Mouse (Mus musculus): ENCODE measurements around the gene Cyld. TPM values are rescaled to one million over a fixed set of nuclear protein-coding genes. Genes with fewer than 3 reads are reported as not detected.

Gene Cyld
- polyA plus RNA-seq, 1 experiment from 2014 or later = 13.2 TPM

GRCm38 (mm10) chr8:88692866-88693265 lies 4.0 kb upstream of the Cyld start:
- DNase-seq (ENCODE audit: low spot score) = no peak
- WGBS = 87% methylated on average over 6 of the region's 6 CpGs
- Histone ChIP-seq H3K4me3 (ENCODE audit: low read depth, low read length) (no peak overlapping the region), H3K27ac (ENCODE audit: low read depth, low read length) (no peak overlapping the region), H3K9me3 (ENCODE audit: control insufficient read depth, low read length) (no peaks in the 10 kb centered on the region), H3K36me3 (ENCODE audit: control insufficient read depth, insufficient read depth, low read length) (no peaks in the 10 kb centered on the region), H3K9ac (ENCODE audit: low read length) (no peak overlapping the region), H3K27me3 (ENCODE audit: control insufficient read depth, insufficient read depth, low read length) (no peaks in the 10 kb centered on the region), H3K4me2 (ENCODE audit: low read depth, low read length, severe bottlenecking) (no peak overlapping the region), H3K4me1 (replicated peaks; ENCODE audit: control insufficient read depth, insufficient read depth, low read length) (no peaks in the 10 kb centered on the region)
- no peak for ATAC-seq (replicated peaks; ENCODE audit: low FRiP score)

DNA sequence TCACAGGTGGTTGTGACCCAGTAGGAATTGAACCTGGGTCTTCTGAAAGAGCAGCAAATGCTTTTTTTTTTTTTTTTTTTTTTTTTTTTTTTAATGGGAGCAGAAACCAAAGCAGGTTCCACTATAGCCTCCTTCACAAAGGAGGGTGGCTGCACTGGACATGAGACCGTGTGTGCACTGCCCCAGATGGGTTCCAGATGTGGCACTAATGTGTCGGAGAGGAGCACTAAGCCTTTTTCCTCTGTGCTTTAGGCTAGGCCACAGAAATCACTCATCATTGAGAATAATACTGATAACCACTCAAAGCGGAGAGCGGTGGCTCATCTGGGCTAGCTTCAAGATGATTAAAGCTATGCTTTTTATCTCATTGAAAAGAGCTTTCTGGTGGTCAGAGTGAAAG lies 3.5 kb upstream of the Cyld start:
- no peaks in the 10 kb centered on the region for H3K4me1 ChIP-seq (replicated peaks; ENCODE audit: control insufficient read depth, insufficient read depth, low read length)
- H3K4me2 ChIP-seq (ENCODE audit: low read depth, low read length, severe bottlenecking) = no peak overlapping the region
- no peak overlapping the region for H3K27ac ChIP-seq (ENCODE audit: low read depth, low read length)
- no peak overlapping the region for H3K9ac ChIP-seq (ENCODE audit: low read length)
- ATAC-seq (replicated peaks; ENCODE audit: low FRiP score) = no peak
- no peaks in the 10 kb centered on the region for H3K9me3 ChIP-seq (ENCODE audit: control insufficient read depth, low read length)
- H3K4me3 ChIP-seq (ENCODE audit: low read depth, low read length) = no peak overlapping the region
- no peaks in the 10 kb centered on the region for H3K36me3 ChIP-seq (ENCODE audit: control insufficient read depth, insufficient read depth, low read length)
- H3K27me3 ChIP-seq (ENCODE audit: control insufficient read depth, insufficient read depth, low read length) = no peaks in the 10 kb centered on the region
- no peak for DNase-seq (ENCODE audit: low spot score)
- 81% methylated on average over 4 of the region's 4 CpGs for WGBS

DNA sequence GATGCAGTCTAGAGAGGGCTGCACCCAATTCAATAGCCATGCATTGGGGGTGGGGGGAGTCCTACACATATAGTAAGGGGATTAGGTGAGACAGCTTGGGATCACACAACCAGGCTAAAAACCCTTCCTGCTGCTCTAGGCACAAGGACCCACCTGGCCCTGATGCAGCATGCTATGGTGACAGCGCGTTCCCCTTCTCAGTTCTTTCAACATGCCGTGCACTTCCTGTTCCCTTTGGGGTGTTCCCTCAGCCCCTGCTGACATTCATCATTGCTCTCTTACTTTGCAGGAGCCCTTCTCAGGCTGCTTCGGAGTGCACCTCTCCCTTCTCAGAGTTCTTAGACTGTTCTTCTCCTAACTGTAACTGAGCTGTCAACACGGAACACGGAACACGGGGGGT lies 2.5 kb upstream of the Cyld start:
- Histone ChIP-seq H3K4me2 (ENCODE audit: low read depth, low read length, severe bottlenecking) (no peak overlapping the region), H3K27ac (ENCODE audit: low read depth, low read length) (no peak overlapping the region), H3K27me3 (ENCODE audit: control insufficient read depth, insufficient read depth, low read length) (no peaks in the 10 kb centered on the region), H3K9ac (ENCODE audit: low read length) (no peak overlapping the region), H3K4me1 (replicated peaks; ENCODE audit: control insufficient read depth, insufficient read depth, low read length) (no peaks in the 10 kb centered on the region), H3K9me3 (ENCODE audit: control insufficient read depth, low read length) (no peaks in the 10 kb centered on the region), H3K4me3 (ENCODE audit: low read depth, low read length) (no peak overlapping the region), H3K36me3 (ENCODE audit: control insufficient read depth, insufficient read depth, low read length) (no peaks in the 10 kb centered on the region)
- no peak for DNase-seq (ENCODE audit: low spot score)
- ATAC-seq (replicated peaks; ENCODE audit: low FRiP score) = no peak
- 79% methylated on average over 7 of the region's 7 CpGs for WGBS

GRCm38 (mm10) chr8:88696228-88696627 lies 600 bp upstream of the Cyld start:
- Histone ChIP-seq H3K27ac (ENCODE audit: low read depth, low read length) (no peak overlapping the region), H3K4me1 (replicated peaks; ENCODE audit: control insufficient read depth, insufficient read depth, low read length) (no peaks in the 10 kb centered on the region), H3K4me3 (ENCODE audit: low read depth, low read length) (peak overlapping the region; percentile 17; the same call in 1 of the 2 replicates), H3K9me3 (ENCODE audit: control insufficient read depth, low read length) (no peaks in the 10 kb centered on the region), H3K36me3 (ENCODE audit: control insufficient read depth, insufficient read depth, low read length) (no peaks in the 10 kb centered on the region), H3K27me3 (ENCODE audit: control insufficient read depth, insufficient read depth, low read length) (no peaks in the 10 kb centered on the region), H3K4me2 (ENCODE audit: low read depth, low read length, severe bottlenecking) (peak overlapping the region; percentile 45; the same call in 1 of the 2 replicates), H3K9ac (ENCODE audit: low read length) (no peak overlapping the region)
- DNase-seq (ENCODE audit: low spot score) (no peak), ATAC-seq (replicated peaks; ENCODE audit: low FRiP score) (peak; percentile 16)
- 28% methylated on average over 7 of the region's 7 CpGs for whole genome bisulfite sequencing

DNA sequence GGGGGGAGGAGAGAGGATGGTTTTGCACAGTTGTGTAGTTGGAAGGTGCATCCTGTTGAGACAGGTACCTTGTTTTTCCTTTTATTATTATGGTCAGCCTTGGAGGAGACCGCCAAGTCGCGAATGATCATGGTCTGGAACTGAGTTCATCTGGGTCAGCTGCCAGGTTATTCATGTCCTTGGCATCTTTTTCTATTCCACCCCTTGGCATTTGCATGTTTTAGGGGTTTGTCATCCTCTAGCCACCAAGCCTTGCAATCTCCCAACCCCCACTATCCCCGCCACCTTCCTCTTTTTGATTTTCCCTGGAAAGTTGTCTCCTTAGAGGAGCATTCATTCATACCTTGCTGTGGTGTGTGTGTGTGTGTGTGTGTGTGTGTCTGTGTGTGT lies 809 bp downstream of the Cyld start:
- H3K27me3 ChIP-seq (ENCODE audit: control insufficient read depth, insufficient read depth, low read length) = no peaks in the 10 kb centered on the region
- H3K4me3 ChIP-seq (ENCODE audit: low read depth, low read length) = peak overlapping the region; percentile 64
- peak overlapping the region; percentile 62 for H3K9ac ChIP-seq (ENCODE audit: low read length)
- no peak overlapping the region for H3K27ac ChIP-seq (ENCODE audit: low read depth, low read length)
- no peaks in the 10 kb centered on the region for H3K4me1 ChIP-seq (replicated peaks; ENCODE audit: control insufficient read depth, insufficient read depth, low read length)
- DNase-seq (ENCODE audit: low spot score) = no peak
- peak overlapping the region; percentile 82 for H3K4me2 ChIP-seq (ENCODE audit: low read depth, low read length, severe bottlenecking)
- WGBS = 20% methylated on average over 4 of the region's 4 CpGs
- ATAC-seq (replicated peaks; ENCODE audit: low FRiP score) = no peak
- no peaks in the 10 kb centered on the region for H3K36me3 ChIP-seq (ENCODE audit: control insufficient read depth, insufficient read depth, low read length)
- H3K9me3 ChIP-seq (ENCODE audit: control insufficient read depth, low read length) = no peaks in the 10 kb centered on the region

GRCm38 (mm10) chr8:88698048-88698447 lies 1.2 kb downstream of the Cyld start:
- H3K4me3 ChIP-seq (ENCODE audit: low read depth, low read length) = no peak overlapping the region; the same call in 1 of the 2 replicates
- H3K27ac ChIP-seq (ENCODE audit: low read depth, low read length) = no peak overlapping the region
- no peak overlapping the region for H3K9ac ChIP-seq (ENCODE audit: low read length)
- H3K4me2 ChIP-seq (ENCODE audit: low read depth, low read length, severe bottlenecking) = peak overlapping the region; percentile 82
- ATAC-seq (replicated peaks; ENCODE audit: low FRiP score) = no peak
- no peaks in the 10 kb centered on the region for H3K27me3 ChIP-seq (ENCODE audit: control insufficient read depth, insufficient read depth, low read length)
- no peaks in the 10 kb centered on the region for H3K9me3 ChIP-seq (ENCODE audit: control insufficient read depth, low read length)
- 26% methylated on average over 2 of the region's 2 CpGs for WGBS
- no peak for DNase-seq (ENCODE audit: low spot score)
- H3K4me1 ChIP-seq (replicated peaks; ENCODE audit: control insufficient read depth, insufficient read depth, low read length) = no peaks in the 10 kb centered on the region
- no peaks in the 10 kb centered on the region for H3K36me3 ChIP-seq (ENCODE audit: control insufficient read depth, insufficient read depth, low read length)

GRCm38 (mm10) chr8:88701611-88702010 lies 4.8 kb downstream of the Cyld start:
- no peak overlapping the region for H3K4me2 ChIP-seq (ENCODE audit: low read depth, low read length, severe bottlenecking)
- H3K9me3 ChIP-seq (ENCODE audit: control insufficient read depth, low read length) = no peaks in the 10 kb centered on the region
- 45% methylated on average over 2 of the region's 2 CpGs for WGBS
- no peak overlapping the region for H3K4me3 ChIP-seq (ENCODE audit: low read depth, low read length)
- no peak overlapping the region for H3K27ac ChIP-seq (ENCODE audit: low read depth, low read length)
- DNase-seq (ENCODE audit: low spot score) (no peak), ATAC-seq (replicated peaks; ENCODE audit: low FRiP score) (no peak)
- H3K4me1 ChIP-seq (replicated peaks; ENCODE audit: control insufficient read depth, insufficient read depth, low read length) = no peaks in the 10 kb centered on the region
- no peaks in the 10 kb centered on the region for H3K27me3 ChIP-seq (ENCODE audit: control insufficient read depth, insufficient read depth, low read length)
- H3K36me3 ChIP-seq (ENCODE audit: control insufficient read depth, insufficient read depth, low read length) = no peaks in the 10 kb centered on the region
- no peak overlapping the region for H3K9ac ChIP-seq (ENCODE audit: low read length)

DNA sequence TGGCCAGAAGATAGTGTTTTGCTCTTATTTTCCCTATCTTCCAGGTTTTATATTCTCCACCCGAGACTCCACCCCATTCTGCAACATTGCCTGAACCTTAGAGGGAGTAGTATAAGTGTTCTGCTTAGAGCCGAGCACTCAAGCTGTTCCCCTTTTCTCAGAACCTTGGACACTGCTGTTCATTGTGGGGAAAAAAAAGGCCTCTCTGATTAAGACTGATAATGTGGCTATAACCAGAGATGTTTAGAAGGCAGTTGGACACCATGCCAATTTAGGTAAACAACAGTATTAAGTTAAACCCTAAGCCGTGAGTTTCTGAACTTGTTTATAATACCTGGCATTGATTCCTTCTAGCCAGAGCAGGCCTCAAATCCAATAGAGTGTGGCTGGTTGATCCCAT lies 6.0 kb downstream of the Cyld start:
- Histone ChIP-seq H3K4me2 (ENCODE audit: low read depth, low read length, severe bottlenecking) (no peak overlapping the region), H3K9ac (ENCODE audit: low read length) (no peak overlapping the region), H3K9me3 (ENCODE audit: control insufficient read depth, low read length) (no peaks in the 10 kb centered on the region), H3K27me3 (ENCODE audit: control insufficient read depth, insufficient read depth, low read length) (no peaks in the 10 kb centered on the region), H3K4me1 (replicated peaks; ENCODE audit: control insufficient read depth, insufficient read depth, low read length) (no peaks in the 10 kb centered on the region), H3K4me3 (ENCODE audit: low read depth, low read length) (no peak overlapping the region), H3K36me3 (ENCODE audit: control insufficient read depth, insufficient read depth, low read length) (no peaks in the 10 kb centered on the region), H3K27ac (ENCODE audit: low read depth, low read length) (no peak overlapping the region)
- DNase-seq (ENCODE audit: low spot score) (no peak), ATAC-seq (replicated peaks; ENCODE audit: low FRiP score) (no peak)
- 89% methylated on average over 3 of the region's 3 CpGs for WGBS

- no peaks in the 10 kb centered on the region for H3K9me3 ChIP-seq (ENCODE audit: control insufficient read depth, low read length)
- no peak overlapping the region for H3K4me2 ChIP-seq (ENCODE audit: low read depth, low read length, severe bottlenecking)
- ATAC-seq (replicated peaks; ENCODE audit: low FRiP score) (no peak), DNase-seq (ENCODE audit: low spot score) (no peak)
- no peaks in the 10 kb centered on the region for H3K36me3 ChIP-seq (ENCODE audit: control insufficient read depth, insufficient read depth, low read length)
- H3K27ac ChIP-seq (ENCODE audit: low read depth, low read length) = no peak overlapping the region
- no peak overlapping the region for H3K9ac ChIP-seq (ENCODE audit: low read length)
- no peaks in the 10 kb centered on the region for H3K4me1 ChIP-seq (replicated peaks; ENCODE audit: control insufficient read depth, insufficient read depth, low read length)
- 87% methylated on average over 2 of the region's 2 CpGs for WGBS
- no peaks in the 10 kb centered on the region for H3K27me3 ChIP-seq (ENCODE audit: control insufficient read depth, insufficient read depth, low read length)
- H3K4me3 ChIP-seq (ENCODE audit: low read depth, low read length) = no peak overlapping the region
Measured at GRCm38 (mm10) chr8:88723256-88723963, 26.6 kb downstream of the Cyld start.

Measured in forebrain, embryonic 11.5 days (tissue).